Mouse (Mus musculus) stomach, embryonic 15.5 days (tissue): ENCODE data around the gene Mrps21. TPM values are rescaled to one million over a fixed set of nuclear protein-coding genes. Genes with fewer than 3 reads are reported as not detected.
A peak's percentile ranks its signal among the peaks of the same experiment; 100 is the strongest.
"Not testable (repeated sequence)": the region's sequence is repeated elsewhere in the genome, so short reads cannot be mapped to it uniquely, and the experiment has no call there.

Experiments used
- ATAC-seq: fragments of 200-750 bp; cut with Nextera tagmentation; 2 replicates; pipeline ENCODE4 v1.8.0; 2017; ENCODE audit warnings: low read depth, moderate number of reproducible peaks, moderate TSS enrichment; ENCODE audit not compliant: insufficient read depth, low FRiP score
- H3K27ac ChIP-seq: fragments of 300-500 bp; sonication (generic); 2 replicates; pipeline ENCODE4 v1.5.1; 2015; ENCODE audit warnings: mild to moderate bottlenecking, inconsistent platforms
- H3K27me3 ChIP-seq: fragments of 300-500 bp; sonication (generic); replicated peaks from 2 replicates; pipeline ENCODE4 v1.6.1; 2015; ENCODE audit warnings: inconsistent platforms
- H3K36me3 ChIP-seq: fragments of 300-500 bp; sonication (generic); 2 replicates; pipeline ENCODE4 v1.6.1; 2015; ENCODE audit warnings: inconsistent platforms
- H3K4me1 ChIP-seq: fragments of 300-500 bp; sonication (generic); 2 replicates; pipeline ENCODE4 v1.6.1; 2015; ENCODE audit warnings: inconsistent platforms
- H3K4me2 ChIP-seq: fragments of 300-500 bp; sonication (generic); 2 replicates; pipeline ENCODE4 v1.6.1; 2015; ENCODE audit warnings: mild to moderate bottlenecking, inconsistent platforms
- H3K4me3 ChIP-seq: fragments of 300-500 bp; sonication (generic); replicated peaks from 2 replicates; pipeline ENCODE4 v1.5.1; 2015; ENCODE audit warnings: inconsistent platforms
- H3K9ac ChIP-seq: fragments of 300-500 bp; sonication (generic); 2 replicates; pipeline ENCODE4 v1.6.1; 2015; ENCODE audit warnings: inconsistent platforms
- H3K9me3 ChIP-seq: fragments of 300-500 bp; sonication (generic); 2 replicates; pipeline ENCODE4 v1.6.1; 2016; ENCODE audit warnings: inconsistent platforms
- WGBS: fragments of 180-500 bp; shearing (Covaris S2); methylation state at CpG from one replicate; pipeline ENCODE4 v1.1.7; 2015; 5-methylcytosine and 5-hydroxymethylcytosine counted together
- polyA plus RNA-seq: library from polyadenylated mRNA; unstranded; fragments of >200 nt; fragmentation: Nextera tagmentation; extraction: Ambion mirVana; gene quantifications from 2 replicates; pipeline ENCODE4 v1.2.1, GENCODE M21; 2015

Mrps21 gene
- polyA plus RNA-seq, result 312 and 324 TPM in 2 replicates

GRCm38 (mm10) chr3:95871392-95871867 lies at the start of gene Mrps21:
Gene Mrps21, minus strand, starts transcription at chr3:95871519.
- H3K4me2 ChIP-seq, result peak within 1 kb of the TSS; percentile 61
- under 1% methylated on average over 33 of the region's 33 CpGs for WGBS
- H3K9me3 ChIP-seq, result no peaks in the 10 kb centered on the region
- peak within 1 kb of the TSS; percentile 90 for H3K27ac ChIP-seq
- H3K27me3 ChIP-seq, result no peaks in the 10 kb centered on the region
- peak; percentile 96 for ATAC-seq
- H3K9ac ChIP-seq, result peak within 1 kb of the TSS; percentile 69
- peaks cover 6% of the 10 kb centered on the region; the same call in 1 of the 2 replicates for H3K4me1 ChIP-seq
- peaks cover 6% of the 10 kb centered on the region; the same call in 1 of the 2 replicates for H3K36me3 ChIP-seq
- H3K4me3 ChIP-seq, result peak within 1 kb of the TSS; percentile 70

- not testable (repeated sequence) for H3K27ac ChIP-seq, ATAC-seq, H3K4me2 ChIP-seq, H3K4me3 ChIP-seq, H3K36me3 ChIP-seq, H3K9ac ChIP-seq, H3K9me3 ChIP-seq, H3K4me1 ChIP-seq, H3K27me3 ChIP-seq
- WGBS, result 54% methylated on average over 2 of the region's 2 CpGs
Observed at GRCm38 (mm10) chr3:95920532-95920931, 49.2 kb upstream of the Mrps21 start.

DNA sequence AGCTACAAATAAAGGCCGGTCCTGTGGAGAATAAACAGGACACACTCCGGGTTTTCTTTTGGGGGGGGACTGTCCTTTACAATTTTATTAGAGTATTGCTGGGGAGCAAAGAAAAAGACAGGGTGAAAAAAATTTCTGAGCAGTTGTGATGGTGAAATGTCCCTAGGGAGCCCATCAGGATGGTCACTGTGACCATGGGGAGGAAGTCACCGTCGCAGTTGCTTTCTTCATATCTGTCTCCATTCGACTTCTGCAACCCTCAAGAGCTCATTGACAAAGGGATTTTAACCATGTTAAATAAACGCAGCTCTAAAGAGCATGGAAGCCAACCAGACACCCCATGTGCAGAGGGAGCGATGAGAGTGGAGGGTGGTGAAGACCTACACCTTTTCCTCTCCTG lies 45.4 kb upstream of the Mrps21 start:
- WGBS, result 67% methylated on average over 7 of the region's 7 CpGs
- Histone ChIP-seq H3K27ac (no peak overlapping the region), H3K4me2 (no peak overlapping the region), H3K9me3 (no peaks in the 10 kb centered on the region), H3K4me1 (no peaks in the 10 kb centered on the region), H3K36me3 (no peaks in the 10 kb centered on the region), H3K27me3 (no peaks in the 10 kb centered on the region), H3K9ac (no peak overlapping the region), H3K4me3 (no peak overlapping the region)
- ATAC-seq, result no peak

- Histone ChIP-seq H3K36me3 (no peaks in the 10 kb centered on the region), H3K9me3 (no peaks in the 10 kb centered on the region), H3K4me2 (no peak overlapping the region), H3K4me1 (no peaks in the 10 kb centered on the region), H3K4me3 (no peak overlapping the region), H3K9ac (no peak overlapping the region), H3K27me3 (no peaks in the 10 kb centered on the region), H3K27ac (no peak overlapping the region)
- ATAC-seq, result no peak
- whole genome bisulfite sequencing, result 85% methylated on average over 4 of the region's 4 CpGs
Observed at GRCm38 (mm10) chr3:95914706-95915105, 43.4 kb upstream of the Mrps21 start.

GRCm38 (mm10) chr3:95907613-95908012 lies 36.3 kb upstream of the Mrps21 start:
- Histone ChIP-seq H3K36me3 (no peaks in the 10 kb centered on the region), H3K27ac (no peak overlapping the region), H3K4me2 (no peak overlapping the region), H3K9me3 (no peaks in the 10 kb centered on the region), H3K27me3 (peaks cover 5% of the 10 kb centered on the region; the same call in 1 of the 2 replicates), H3K9ac (no peak overlapping the region), H3K4me1 (peaks cover 21% of the 10 kb centered on the region), H3K4me3 (no peak overlapping the region)
- ATAC-seq, result no peak
- 56% methylated on average over 4 of the region's 4 CpGs for WGBS

- WGBS, result under 1% methylated on average over 12 of the region's 12 CpGs
- ATAC-seq, result no peak
- Histone ChIP-seq H3K4me1 (peaks cover 21% of the 10 kb centered on the region), H3K36me3 (no peaks in the 10 kb centered on the region), H3K4me2 (peak overlapping the region; percentile 59), H3K4me3 (peak overlapping the region; percentile 28), H3K27me3 (peaks cover 5% of the 10 kb centered on the region; the same call in 1 of the 2 replicates), H3K9ac (no peak overlapping the region), H3K27ac (no peak overlapping the region), H3K9me3 (no peaks in the 10 kb centered on the region)
Observed at GRCm38 (mm10) chr3:95906860-95907259, 35.5 kb upstream of the Mrps21 start.

DNA sequence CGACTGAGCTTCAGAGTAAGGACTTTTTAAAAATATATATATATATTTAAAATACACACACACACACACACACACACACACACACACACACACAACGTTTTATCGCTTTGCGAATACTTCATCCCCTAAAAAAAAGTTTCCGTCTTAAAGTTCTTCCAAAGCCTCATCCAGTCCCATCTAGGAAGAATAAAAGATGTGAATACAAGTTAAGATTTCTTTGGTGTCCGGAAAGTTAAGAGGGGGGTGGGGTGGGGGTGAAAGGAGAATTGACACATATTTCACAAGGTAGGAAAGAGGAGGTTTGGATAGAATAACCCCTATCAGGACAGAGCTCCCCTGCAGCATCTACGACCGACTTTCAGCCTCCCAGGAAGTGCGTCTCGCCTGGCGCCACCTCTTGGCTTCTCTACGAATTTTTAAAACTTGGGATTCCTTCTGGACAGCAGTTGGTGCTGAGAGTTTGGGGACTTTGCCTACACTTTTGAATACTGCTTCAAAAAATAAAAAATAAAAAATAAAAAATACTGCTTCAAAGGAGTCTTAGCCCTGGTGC lies 34.7 kb upstream of the Mrps21 start:
- no peak overlapping the region for H3K27ac ChIP-seq
- WGBS, result 2% methylated on average over 12 of the region's 12 CpGs
- H3K9ac ChIP-seq, result no peak overlapping the region
- peaks cover 21% of the 10 kb centered on the region for H3K4me1 ChIP-seq
- H3K4me2 ChIP-seq, result peak overlapping the region; percentile 59
- ATAC-seq, result no peak
- no peaks in the 10 kb centered on the region for H3K36me3 ChIP-seq
- peaks cover 5% of the 10 kb centered on the region; the same call in 1 of the 2 replicates for H3K27me3 ChIP-seq
- H3K9me3 ChIP-seq, result no peaks in the 10 kb centered on the region
- H3K4me3 ChIP-seq, result peak overlapping the region; percentile 28

DNA sequence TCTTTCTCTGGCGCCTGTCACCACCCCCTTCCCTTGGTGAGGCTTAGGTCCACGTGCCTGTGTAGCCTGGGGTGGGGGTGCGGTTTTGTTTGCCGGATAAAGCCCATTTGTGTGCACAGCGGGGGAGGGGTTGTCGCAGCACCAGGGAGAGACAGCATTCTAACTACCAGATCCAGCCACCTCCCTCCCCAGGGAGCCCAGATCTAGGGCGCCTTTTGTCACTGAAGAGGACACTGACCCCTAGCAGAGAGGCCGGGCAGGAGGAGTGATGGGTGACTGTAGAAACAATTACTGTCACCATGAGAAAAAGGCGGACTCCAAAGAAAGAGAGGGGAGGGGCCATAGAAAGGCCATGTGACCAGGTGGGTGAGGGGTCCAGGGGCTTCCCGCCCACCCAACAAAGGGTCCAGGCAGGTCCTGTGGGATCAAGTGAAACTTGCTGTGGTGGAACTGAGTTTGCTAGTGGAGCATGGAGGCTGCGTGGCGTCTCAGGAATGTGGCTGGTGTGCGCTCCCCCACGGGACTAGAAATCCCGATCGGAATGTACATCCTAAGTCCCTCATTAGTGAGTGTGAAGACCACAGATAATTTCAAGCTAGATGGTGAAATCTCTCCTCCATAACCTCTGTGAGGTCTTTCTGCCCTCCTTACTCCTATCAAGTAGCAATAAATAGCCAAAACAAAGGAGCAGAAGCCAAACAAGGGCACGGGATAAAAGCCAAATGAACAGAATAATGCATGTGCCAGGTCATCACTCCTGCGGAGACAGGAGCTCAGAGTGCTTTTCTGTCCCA lies 34.0 kb upstream of the Mrps21 start:
- Histone ChIP-seq H3K4me3 (peak overlapping the region; percentile 28), H3K4me1 (peaks cover 21% of the 10 kb centered on the region), H3K9ac (no peak overlapping the region), H3K9me3 (no peaks in the 10 kb centered on the region), H3K4me2 (peak overlapping the region; percentile 59), H3K27me3 (peaks cover 5% of the 10 kb centered on the region; the same call in 1 of the 2 replicates), H3K36me3 (no peaks in the 10 kb centered on the region), H3K27ac (no peak overlapping the region)
- WGBS, result 1% methylated on average over 18 of the region's 18 CpGs
- ATAC-seq, result 0 out of 2 replicates have a peak, but pooled peaks have one; percentile 19

DNA sequence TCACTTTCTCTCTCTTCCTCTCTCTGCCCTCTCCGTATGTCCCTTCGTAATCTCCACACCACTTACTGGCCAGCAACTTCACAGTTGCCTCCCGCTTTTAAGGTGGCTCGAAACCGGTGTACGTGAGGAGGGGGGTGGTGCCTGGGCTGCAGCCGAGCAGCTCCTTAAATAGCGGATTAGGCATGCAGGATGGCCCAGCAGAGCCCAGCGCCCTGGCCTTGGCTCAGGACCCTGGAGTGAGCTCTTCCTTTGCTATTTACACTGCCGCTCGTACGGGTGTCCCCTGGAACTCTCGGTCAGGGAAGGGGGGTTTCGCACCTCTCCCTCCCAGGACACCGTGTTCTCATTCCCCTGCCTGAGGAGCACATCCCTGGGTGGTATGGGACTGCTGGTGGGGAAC lies 33.2 kb upstream of the Mrps21 start, which contains the start of gene Car14:
TSS of gene Car14 (minus strand) at position 124 of the 400 bp plus-strand sequence.
- peaks cover 5% of the 10 kb centered on the region; the same call in 1 of the 2 replicates for H3K27me3 ChIP-seq
- ATAC-seq, result no peak
- H3K36me3 ChIP-seq, result no peaks in the 10 kb centered on the region
- peak within 1 kb of the TSS; percentile 28 for H3K4me3 ChIP-seq
- WGBS, result 1% methylated on average over 15 of the region's 15 CpGs
- no peak within 1 kb of the TSS for H3K9ac ChIP-seq
- H3K27ac ChIP-seq, result no peak within 1 kb of the TSS
- no peaks in the 10 kb centered on the region for H3K9me3 ChIP-seq
- peaks cover 21% of the 10 kb centered on the region for H3K4me1 ChIP-seq
- peak within 1 kb of the TSS; percentile 59 for H3K4me2 ChIP-seq

- Histone ChIP-seq H3K4me1 (peaks cover 21% of the 10 kb centered on the region), H3K36me3 (no peaks in the 10 kb centered on the region), H3K9me3 (no peaks in the 10 kb centered on the region), H3K27ac (no peak overlapping the region), H3K4me3 (peak overlapping the region; percentile 28; the same call in 1 of the 2 replicates), H3K27me3 (peaks cover 5% of the 10 kb centered on the region; the same call in 1 of the 2 replicates), H3K9ac (no peak overlapping the region), H3K4me2 (peak overlapping the region; percentile 59)
- WGBS, result 4% methylated on average over 15 of the region's 15 CpGs
- ATAC-seq, result no peak; the same call in 1 of the 2 replicates
Observed at GRCm38 (mm10) chr3:95903753-95904502, 32.6 kb upstream of the Mrps21 start.

GRCm38 (mm10) chr3:95902643-95903042 lies 31.3 kb upstream of the Mrps21 start:
- Histone ChIP-seq H3K9me3 (no peaks in the 10 kb centered on the region), H3K4me1 (peaks cover 21% of the 10 kb centered on the region), H3K4me2 (no peak overlapping the region), H3K36me3 (no peaks in the 10 kb centered on the region), H3K27ac (no peak overlapping the region), H3K27me3 (peaks cover 5% of the 10 kb centered on the region; the same call in 1 of the 2 replicates), H3K9ac (no peak overlapping the region), H3K4me3 (no peak overlapping the region)
- WGBS, result 32% methylated on average over 6 of the region's 6 CpGs
- ATAC-seq, result no peak
